8 mouse cellular contexts compared by ENCODE assay signal in the genomic region with DNA sequence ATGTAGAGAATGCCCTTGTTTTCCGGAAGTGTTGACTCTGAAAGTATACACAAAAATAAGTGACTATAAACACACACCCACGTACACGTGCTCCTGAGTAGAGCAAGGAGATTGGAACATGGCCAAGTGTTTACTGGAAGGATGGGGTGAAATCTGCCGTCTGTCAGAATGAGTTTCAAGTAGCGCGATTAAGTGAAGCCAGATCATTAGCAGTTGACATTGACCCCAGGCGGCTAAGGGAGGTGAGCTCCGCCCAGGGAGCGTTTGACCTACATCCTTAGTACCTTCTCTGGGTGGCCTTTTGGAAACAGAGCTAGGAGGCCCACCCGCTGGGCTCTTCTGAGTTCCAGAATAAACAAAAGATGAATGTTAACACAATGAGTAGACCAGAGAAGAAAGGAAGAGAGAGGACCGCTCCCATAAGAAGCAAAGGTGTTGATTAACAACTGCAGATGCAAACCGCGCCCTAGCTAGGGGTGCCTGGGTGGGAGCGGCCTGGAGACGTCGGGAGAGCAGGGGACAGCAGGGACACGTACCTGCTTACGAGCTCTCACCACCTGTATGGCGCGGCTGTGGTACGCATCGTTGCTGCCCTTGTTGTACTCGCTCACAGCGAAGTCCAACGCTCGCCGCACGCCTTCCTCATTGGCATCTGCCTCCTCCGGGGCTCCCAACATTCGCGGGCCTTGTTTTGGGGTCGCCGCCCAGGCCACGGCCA. TPM values are rescaled to one million over a fixed set of nuclear protein-coding genes. Genes with fewer than 3 reads are reported as not detected.
A peak's percentile ranks its signal among the peaks of the same experiment; 100 is the strongest.
DNase-seq lines count a peak whose midpoint lies in the region; ATAC-seq and TF ChIP-seq lines count a peak whose summit lies in the region.

No protein-coding gene starts in this region.

- H3K27me3 ChIP-seq in testis, adult 2 months (ENCODE audit: control insufficient read depth, insufficient read depth, low read length): no peaks in the 10 kb centered on the region
- H3K27me3 ChIP-seq in stomach, embryonic 15.5 days (replicated peaks): no peaks in the 10 kb centered on the region

- H3K4me2 ChIP-seq in stomach, embryonic 15.5 days: peak overlapping the region; percentile 80

- TF ChIP-seq POLR2A in testis, adult 2 months (IDR thresholded peaks at IDR 0.05; ENCODE audit: control insufficient read depth, low read depth, low read length): no peak

- H3K27ac ChIP-seq in testis, adult 2 months (ENCODE audit: control insufficient read depth, insufficient read depth, low read depth, low read length): peak overlapping the region; percentile 70
- peak overlapping the region; percentile 97 for H3K27ac ChIP-seq in stomach, embryonic 15.5 days

- no peak for DNase-seq in testis, postnatal 14 days (ENCODE audit: low spot score)
- DNase-seq in cerebellum, adult 8-10 months: peak; percentile 21
- peak; percentile 51 for DNase-seq in kidney, adult 9 months
- DNase-seq in lung, postnatal 25 days (ENCODE audit: low spot score): peak; percentile 48
- no peak for DNase-seq in ovary, postnatal 10 days (ENCODE audit: low spot score)

- H3K9ac ChIP-seq in stomach, embryonic 15.5 days: peak overlapping the region; percentile 91

- no peaks in the 10 kb centered on the region for H3K9me3 ChIP-seq in stomach, embryonic 15.5 days

- TF ChIP-seq CTCF in testis, adult 2 months (IDR thresholded peaks at IDR 0.05; ENCODE audit: control insufficient read depth, insufficient read depth, insufficient replicate concordance, low read depth, low read length): no peak

- peaks cover 7% of the 10 kb centered on the region for H3K4me1 ChIP-seq in testis, adult 2 months (ENCODE audit: control insufficient read depth, insufficient read depth, low read length)
- peaks cover 20% of the 10 kb centered on the region for H3K4me1 ChIP-seq in stomach, embryonic 15.5 days

- H3K36me3 ChIP-seq in testis, adult 2 months (ENCODE audit: control insufficient read depth, insufficient read depth, low read length): no peaks in the 10 kb centered on the region
- peaks cover 11% of the 10 kb centered on the region for H3K36me3 ChIP-seq in stomach, embryonic 15.5 days

- ATAC-seq in granulocyte monocyte progenitor cell, adult 5-6 weeks (replicated peaks; ENCODE audit: poor library complexity, severe bottlenecking): peak; percentile 40
- ATAC-seq in stomach, embryonic 15.5 days (ENCODE audit: insufficient read depth, low FRiP score, low read depth): peak; percentile 57; the same call in 1 of the 2 replicates

- 4% methylated on average over 34 of the region's 34 CpGs for WGBS in stomach, embryonic 15.5 days

- H3K4me3 ChIP-seq in testis, adult 2 months (ENCODE audit: control insufficient read depth, low read depth, low read length): peak overlapping the region; percentile 84
- H3K4me3 ChIP-seq in stomach, embryonic 15.5 days (replicated peaks): peak overlapping the region; percentile 95

RNA-seq across cellular contexts. Expression of a gene that starts 0.7 kb away (rescaled TPM):
- polyA plus RNA-seq in testis, adult 2 months (2012; rRNA removed): 442 and 443 TPM in 2 replicates
- total RNA-seq in granulocyte monocyte progenitor cell, adult 5-6 weeks (2014; fragmentation: Nextera tagmentation): 362 and 448 TPM in 2 replicates
- total RNA-seq in granulocyte monocyte progenitor cell, adult 5-6 weeks (2017): 432 and 469 TPM in 2 replicates
- polyA plus RNA-seq in stomach, embryonic 15.5 days (2015; fragmentation: Nextera tagmentation; extraction: Ambion mirVana): 456 and 486 TPM in 2 replicates

RNA-seq across cellular contexts. Expression of a gene that starts 9.9 kb away (rescaled TPM):
- 21.7 and 25.8 TPM in 2 replicates for polyA plus RNA-seq in testis, adult 2 months (2012; rRNA removed)
- not detected in 2 replicates for total RNA-seq in granulocyte monocyte progenitor cell, adult 5-6 weeks (2014; fragmentation: Nextera tagmentation)
- total RNA-seq in granulocyte monocyte progenitor cell, adult 5-6 weeks (2017): not detected in 2 replicates
- not detected in 2 replicates for polyA plus RNA-seq in stomach, embryonic 15.5 days (2015; fragmentation: Nextera tagmentation; extraction: Ambion mirVana)

RNA-seq across cellular contexts. Expression of a gene that starts 39.8 kb away (rescaled TPM):
- polyA plus RNA-seq in testis, adult 2 months (2012; rRNA removed): 176 and 342 TPM in 2 replicates
- not detected in 2 replicates for total RNA-seq in granulocyte monocyte progenitor cell, adult 5-6 weeks (2014; fragmentation: Nextera tagmentation)
- not detected in 2 replicates for total RNA-seq in granulocyte monocyte progenitor cell, adult 5-6 weeks (2017)
- not detected in 2 replicates for polyA plus RNA-seq in stomach, embryonic 15.5 days (2015; fragmentation: Nextera tagmentation; extraction: Ambion mirVana)

RNA-seq across cellular contexts. Expression of a gene that starts 54.9 kb away (rescaled TPM):
- polyA plus RNA-seq in testis, adult 2 months (2012; rRNA removed): 83.9 and 104 TPM in 2 replicates
- not detected in 2 replicates for total RNA-seq in granulocyte monocyte progenitor cell, adult 5-6 weeks (2014; fragmentation: Nextera tagmentation)
- not detected in 2 replicates for total RNA-seq in granulocyte monocyte progenitor cell, adult 5-6 weeks (2017)
- not detected in 2 replicates for polyA plus RNA-seq in stomach, embryonic 15.5 days (2015; fragmentation: Nextera tagmentation; extraction: Ambion mirVana)

Comparison
In these comparisons a context has a peak if more than half of its experiments do, and no peak if none do; other contexts are left out.
1. DNase-seq: peak in cerebellum, adult 8-10 months (single experiment), kidney, adult 9 months (single experiment) and lung, postnatal 25 days (single experiment); none in testis, postnatal 14 days (single experiment) and ovary, postnatal 10 days (single experiment).
2. RNA of a gene that starts 9.9 kb away (polyA plus RNA-seq): 21.7 to 25.8 TPM in testis, adult 2 months; not detected in stomach, embryonic 15.5 days; every median in the first group is over 10 times any median in the second.
3. RNA of a gene that starts 39.8 kb away (polyA plus RNA-seq): 176 to 342 TPM in testis, adult 2 months; not detected in stomach, embryonic 15.5 days; every median in the first group is over 100 times any median in the second.